Mouse (Mus musculus) urinary bladder, postnatal 36 days (tissue): ENCODE measurements around the gene Pbx3.
A peak's percentile ranks its signal among the peaks of the same experiment; 100 is the strongest.

Experiments used
- DNase-seq, 2 experiments: peaks; one replicate each; pipeline ENCODE4 v3.0.0; 2022; ENCODE audit warnings: low spot score in 2 of 2, mixed read lengths in 1 of 2

Gene Pbx3

DNA sequence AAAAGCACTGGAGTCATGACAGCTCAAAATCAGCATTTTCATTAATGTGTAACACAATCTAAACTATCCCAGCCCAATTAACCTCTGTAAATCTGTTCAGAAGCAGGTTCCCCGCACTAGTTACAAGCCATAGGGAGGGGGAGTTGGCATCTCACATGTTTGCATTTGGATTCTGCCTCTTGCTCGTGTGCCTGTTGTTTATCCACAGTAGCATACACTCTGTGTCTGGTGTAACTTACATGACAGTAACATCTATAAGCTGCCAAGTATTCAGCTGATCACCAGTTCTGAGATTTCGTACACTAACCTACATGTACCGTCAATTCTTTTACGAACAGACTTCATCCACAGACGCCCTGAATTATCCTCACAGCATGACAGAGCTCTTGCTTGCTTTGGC, 147.5 kb downstream of the Pbx3 start:
- DNase-seq: no peak

DNA sequence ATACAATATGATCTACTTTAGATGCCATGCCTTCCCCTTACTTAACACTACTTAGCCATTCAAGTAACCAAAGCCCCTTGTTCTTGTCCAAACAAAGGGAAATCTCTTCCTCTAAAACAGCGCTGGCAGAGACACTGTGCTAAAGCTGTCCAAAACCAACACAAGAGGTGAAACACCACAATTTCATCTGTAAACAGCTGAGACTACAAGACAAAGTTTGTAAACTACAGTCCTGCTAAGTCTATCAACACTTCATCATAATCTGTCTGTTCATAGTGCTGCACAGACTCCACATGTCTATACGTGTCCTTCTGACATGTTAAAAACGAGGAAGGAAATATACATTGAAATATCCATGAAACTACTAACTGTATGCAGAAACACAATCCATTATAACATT, 151.5 kb downstream of the Pbx3 start:
- DNase-seq: no peak

DNA sequence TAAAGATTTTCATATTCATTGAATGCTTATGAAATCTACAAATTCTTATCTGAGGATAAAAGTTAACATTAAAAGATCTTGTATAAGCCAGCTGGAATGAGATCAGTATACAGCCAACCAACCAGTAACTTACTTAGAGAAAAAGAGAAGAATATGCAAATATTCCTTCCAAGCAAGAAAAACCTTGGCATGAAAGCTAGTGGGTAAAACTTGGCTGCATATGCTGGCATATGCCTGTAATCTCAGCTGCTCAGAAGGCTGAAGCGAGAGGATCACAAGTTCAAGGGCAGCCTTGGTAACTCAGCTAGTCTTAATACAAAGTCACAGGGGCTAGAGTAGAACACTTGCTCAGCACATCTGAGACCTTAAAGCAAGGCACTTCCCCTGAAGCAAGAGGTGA, 153.8 kb downstream of the Pbx3 start:
- DNase-seq: no peak

DNA sequence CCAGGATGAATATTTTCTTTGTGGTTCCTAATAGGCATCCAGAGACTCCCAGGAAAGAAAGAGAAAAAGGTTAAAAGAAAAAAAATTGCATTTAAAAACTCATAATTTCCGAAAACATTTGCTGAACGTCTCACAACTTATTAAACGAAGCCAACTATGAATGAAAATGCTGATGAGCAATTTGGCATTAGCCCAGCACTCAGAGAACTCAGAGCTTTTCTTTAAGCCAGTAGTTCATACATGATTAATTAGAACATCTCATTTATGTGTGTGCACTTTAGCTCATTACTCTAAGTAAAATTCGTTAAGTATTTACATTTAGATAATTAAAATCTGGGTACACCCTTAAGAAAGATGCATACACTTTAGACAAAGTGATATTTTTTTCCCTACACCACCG, 155.3 kb downstream of the Pbx3 start:
- DNase-seq: no peak

DNA sequence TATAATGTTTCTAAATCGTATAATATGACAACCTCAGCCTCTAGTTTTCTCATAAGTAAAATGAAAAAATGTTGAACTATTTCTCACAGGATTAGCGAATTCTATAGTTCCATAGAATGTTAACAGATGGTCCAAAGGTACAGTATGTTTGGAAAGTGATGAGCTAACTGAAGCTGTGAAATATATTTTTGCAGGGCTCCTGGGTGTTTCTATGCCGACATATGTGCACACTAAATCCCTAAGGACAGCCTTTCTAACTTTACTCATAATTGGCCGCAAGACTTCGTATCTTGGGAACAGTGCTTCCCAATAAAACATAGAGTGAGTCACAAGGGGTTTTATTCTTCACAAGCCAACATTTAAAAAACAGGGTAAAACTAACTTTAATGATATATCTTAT, 157.4 kb downstream of the Pbx3 start:
- DNase-seq: no peak

DNA sequence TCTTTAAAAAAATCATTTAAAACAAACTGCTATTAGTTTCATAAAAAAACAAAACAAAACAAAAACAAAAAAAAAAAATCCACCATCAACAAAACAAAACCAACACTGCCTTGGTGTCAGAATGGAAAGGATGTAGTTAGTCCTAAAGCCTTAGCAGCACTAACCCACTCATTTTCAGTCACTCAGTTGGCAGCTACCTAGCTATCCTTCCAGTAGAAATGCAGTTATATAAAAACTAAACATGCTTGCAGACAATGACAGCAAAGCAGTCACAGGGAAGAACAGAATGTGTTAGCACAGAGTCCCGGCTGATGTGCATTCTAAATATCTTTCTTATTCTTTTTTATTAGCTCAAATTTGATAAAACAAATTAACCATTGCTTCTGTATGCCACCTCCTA, 160.5 kb downstream of the Pbx3 start:
- no peak for DNase-seq

DNA sequence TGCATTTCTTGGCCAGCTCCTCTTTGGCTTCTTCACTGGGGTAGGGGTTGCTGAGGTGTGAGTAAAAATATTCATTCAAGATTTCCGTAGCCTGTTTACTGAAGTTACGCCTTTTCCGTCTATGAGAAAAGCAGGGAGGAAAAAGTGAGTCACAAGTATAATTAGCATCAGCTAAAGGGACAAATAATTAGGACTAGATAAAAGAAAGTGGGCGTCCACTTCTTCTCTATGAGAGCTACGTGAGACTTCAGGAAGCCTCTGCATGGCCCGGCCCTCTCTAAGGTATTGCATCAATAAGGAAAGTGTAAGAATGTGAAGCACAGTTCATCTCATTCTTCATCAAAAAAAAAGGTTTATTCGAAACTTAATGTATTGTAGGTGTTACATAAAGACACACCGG, 168.1 kb downstream of the Pbx3 start:
- DNase-seq: no peak

DNA sequence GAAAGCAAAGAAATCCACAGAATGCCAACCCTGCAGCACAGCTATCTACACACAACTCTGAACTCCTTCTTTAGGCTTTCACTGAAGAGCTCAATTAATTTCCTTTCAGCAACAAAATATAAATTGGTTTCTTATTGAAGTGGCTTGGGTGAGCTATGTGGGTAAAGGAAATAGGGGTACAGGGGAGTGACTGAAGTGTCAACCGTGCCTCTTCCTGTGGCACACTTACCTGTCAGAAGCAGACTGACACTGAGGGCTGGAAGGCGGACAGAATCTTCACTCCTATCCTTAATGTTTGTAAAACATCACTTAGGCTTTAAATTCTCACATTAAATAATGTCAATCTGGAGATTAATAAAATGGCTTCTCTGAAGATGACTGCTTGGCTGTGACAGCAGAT, 168.6 kb downstream of the Pbx3 start:
- no peak for DNase-seq

DNA sequence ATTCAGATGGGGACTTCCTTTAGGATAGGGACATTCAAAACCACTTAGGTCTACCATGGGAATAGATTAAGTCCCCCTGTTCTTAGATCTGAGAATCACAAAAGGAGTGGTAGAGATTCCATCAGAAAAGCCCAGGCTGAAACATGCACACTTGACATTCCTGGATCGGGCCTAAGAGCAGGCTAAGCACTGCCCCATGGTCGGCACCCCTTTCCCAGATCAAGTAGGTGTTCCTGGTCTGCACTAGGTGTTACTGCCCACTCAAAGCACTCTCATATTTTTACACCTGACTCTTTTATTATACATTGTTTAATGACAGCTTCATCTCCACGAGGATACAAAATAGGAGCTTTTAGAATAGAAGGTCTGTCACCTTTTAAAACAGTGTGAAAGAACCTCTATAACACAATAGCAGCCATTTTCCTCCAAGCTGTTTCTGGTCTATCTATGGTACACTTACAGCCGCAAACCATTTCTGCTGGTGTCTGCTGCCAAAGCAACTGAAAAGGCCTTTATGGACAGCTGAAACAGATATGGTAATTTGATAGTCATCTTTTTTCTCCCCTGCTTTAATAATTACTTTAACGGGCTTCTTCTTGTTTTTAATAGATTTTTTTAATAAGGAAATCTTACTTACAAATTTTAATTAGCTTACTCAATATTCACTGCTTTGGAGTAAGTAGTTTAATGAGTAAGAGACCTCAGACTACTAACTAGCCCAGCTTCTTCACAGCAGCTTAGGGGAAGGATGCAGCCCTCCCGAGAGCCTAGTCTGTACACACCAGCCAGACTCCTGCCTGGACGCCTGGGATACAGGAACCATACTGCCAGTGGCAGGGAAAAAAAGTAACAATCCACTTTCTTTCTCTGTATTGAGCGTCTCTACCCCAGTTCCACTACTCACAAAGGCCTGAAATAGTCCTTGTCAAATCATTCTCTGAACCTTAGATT, 178.8 kb downstream of the Pbx3 start:
- no peak for DNase-seq

DNA sequence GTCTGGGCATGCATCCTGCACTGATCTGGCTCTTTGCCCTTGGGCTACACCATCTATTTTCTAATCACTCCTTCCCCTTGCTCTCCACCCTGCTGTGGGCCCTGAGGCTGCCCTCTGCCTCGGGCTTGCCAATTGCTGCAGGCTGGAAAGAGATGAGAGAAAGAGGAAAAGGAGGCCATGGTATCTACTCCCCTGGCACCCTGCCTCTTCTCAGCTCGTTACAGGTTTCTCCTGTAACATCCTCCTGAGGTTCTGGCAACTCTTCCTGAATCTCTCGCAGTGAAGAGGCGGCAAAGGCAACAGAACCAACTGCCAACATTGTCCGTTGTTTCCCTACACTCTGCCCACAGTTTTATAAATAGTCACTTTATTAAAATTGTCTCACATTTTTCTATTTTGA, 179.7 kb downstream of the Pbx3 start:
- DNase-seq: no peak

DNA sequence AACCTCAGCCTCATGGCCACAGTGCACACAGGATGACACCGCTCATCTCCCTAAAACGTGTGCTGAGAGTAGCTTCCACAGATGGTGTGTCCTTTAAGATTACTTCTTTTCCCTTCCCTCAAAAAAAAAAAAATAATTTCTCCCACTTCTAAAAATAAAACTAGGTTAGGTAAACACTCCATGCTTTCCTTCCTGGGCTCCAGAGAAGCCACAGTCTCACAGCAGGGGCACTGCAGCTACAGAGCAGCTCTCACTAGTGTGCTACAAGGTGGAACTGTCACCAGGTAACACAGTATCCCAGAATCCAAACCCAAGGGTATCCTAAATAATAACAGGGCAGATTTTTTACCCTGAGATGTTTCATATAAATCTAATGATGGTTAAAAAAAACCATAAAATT, 185.6 kb downstream of the Pbx3 start:
- DNase-seq: no peak

DNA sequence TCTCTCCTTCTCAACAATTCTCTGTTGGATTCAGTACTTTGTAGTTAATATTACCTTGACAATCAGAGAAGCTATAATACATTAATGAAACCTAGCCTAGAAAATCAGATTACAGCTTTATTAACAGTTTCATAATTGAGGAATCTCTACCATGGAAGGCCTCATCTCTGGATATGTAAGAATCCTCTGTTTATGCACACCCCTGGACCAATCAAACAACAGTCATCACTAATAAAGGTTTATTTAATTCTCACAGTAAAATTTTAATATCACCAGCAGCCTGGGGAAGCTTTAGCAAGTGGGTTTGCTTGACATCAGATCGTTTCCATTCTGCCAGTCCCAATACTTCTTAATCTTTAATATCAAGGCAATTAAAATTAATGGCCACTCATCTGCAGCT, 191.3 kb downstream of the Pbx3 start:
- DNase-seq: no peak

DNA sequence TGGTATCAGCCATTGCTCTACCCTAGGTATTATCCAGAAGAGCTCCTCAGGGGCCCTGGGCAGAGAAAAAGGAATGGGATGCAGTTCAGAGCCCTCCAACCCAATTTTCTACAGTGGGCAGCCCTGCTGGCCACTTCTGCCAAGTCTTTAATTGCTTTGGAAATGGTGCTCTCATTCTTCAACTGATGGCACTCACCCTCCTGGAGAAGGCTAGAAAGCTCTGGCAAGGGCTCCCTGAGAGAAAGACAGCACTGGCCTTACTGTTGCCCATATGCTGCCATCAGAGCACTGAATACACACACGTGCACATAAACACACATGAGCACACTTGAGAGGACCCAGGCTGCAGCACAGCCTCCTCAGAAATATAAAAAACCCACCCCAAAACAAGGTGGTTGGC, 193.6 kb downstream of the Pbx3 start:
- DNase-seq: no peak

DNA sequence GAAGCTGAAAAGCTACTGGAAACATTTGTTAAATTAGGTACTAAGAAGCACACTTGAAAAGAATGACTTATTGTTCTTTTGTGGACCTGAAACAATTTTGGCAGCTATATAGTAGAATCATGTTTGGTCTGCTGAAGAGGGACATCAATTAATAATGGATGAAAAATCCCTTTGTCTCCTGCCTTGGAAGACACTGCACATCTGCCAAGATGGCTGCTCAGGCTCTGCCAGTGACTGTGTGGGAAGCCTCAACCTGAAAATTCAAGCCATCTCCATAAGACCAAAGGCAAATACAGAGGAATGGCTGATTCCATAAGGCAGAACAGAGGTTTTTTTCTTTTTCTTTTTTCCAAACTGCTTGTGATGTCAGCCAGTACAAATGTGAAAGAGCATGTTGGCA, 194.3 kb downstream of the Pbx3 start:
- DNase-seq: no peak

DNA sequence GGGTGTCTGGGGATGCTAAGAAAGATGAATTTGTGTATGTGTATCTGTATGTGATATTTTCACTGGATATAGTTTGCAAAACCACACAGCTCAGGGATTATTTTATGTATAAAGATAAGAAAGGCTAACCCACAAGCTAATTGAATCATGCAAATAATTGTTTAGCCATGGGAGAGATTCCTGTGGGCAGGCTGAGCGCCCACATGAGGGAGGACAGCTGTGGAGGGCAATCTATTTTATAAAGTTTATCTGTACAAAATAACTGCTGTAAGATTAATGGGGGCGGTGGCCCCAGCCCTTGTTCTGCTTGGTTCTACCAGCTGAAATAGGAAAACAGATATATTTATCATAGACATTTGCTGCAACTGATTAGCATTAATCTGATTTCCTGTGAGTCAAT, 202.5 kb downstream of the Pbx3 start:
- DNase-seq: no peak

DNA sequence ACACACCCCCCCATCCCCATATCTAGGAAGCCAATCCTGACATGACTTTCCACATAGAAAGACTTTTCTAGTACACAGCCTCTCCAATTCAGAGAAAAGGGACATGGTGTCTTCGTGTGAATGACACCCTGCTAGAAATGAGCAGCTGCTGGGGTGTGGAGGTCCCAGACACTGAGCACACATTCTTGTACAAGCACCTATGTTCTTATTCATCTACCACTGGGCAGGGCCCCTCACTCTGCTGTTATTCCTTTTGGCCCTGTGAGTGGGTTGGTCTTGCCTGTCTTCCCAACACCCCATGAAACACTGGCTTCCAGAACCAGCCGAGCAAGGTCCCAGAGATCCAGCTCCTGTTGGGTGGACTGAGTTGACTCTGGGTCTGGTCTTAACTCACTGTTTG, 203.3 kb downstream of the Pbx3 start:
- no peak for DNase-seq

DNA sequence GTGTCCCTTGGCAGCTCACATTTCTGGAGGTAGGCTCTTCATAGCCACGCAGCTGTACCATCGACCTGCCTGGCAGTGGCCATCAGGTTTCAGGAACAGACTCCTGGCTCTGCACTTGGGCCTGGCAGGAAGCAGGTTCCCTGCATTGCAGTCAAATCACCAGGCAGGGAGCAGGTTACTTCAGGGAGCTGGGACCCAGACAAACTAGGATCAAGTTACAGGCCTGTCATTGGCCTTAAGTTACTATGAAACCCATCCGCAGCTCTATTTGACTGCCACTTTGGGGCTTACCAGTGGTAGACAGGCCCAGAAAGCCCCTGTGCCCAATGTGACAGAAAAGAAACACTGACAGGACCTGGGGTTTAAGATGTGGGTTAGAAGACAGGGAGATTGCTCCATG, 204.8 kb downstream of the Pbx3 start:
- DNase-seq: no peak

DNA sequence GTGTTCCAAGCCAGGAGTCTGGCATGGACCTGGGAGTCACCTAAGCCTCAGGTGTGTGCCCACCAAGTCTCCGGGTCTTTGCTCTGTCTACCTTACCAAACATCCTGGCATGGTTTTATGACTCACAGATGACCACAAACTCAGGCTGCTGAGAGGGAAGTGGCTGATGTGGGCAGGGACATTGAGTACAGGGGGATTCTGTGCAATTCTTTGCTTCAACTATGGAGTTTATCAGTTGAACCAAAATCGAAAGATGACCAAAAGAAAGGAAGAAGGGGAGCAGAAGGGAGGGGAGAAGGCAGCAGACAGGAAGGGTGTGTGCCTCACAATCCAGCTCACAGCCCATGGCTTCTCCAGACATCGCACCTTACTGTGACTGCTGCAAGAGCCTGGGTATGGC, 210.5 kb downstream of the Pbx3 start:
- no peak for DNase-seq

DNA sequence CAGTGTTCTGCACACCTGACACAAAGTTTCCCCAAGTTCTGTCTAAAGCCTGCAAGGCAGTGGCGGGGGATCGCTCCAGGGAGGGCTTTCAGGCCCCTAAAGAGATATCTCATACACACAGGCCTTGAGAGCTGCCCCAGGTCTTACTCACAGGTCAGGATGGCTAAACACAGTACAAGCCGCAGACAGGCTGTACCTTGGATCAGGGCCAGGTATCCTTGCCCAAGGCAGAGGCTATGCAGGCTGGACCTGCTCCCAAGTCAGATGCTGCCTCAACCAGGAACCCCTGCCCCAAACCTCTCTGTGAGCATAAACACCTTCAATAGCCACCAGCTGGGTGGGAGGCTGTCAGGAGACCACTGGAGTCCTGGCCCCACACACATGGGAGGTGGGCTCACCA, 215.2 kb downstream of the Pbx3 start:
- DNase-seq: no peak

DNA sequence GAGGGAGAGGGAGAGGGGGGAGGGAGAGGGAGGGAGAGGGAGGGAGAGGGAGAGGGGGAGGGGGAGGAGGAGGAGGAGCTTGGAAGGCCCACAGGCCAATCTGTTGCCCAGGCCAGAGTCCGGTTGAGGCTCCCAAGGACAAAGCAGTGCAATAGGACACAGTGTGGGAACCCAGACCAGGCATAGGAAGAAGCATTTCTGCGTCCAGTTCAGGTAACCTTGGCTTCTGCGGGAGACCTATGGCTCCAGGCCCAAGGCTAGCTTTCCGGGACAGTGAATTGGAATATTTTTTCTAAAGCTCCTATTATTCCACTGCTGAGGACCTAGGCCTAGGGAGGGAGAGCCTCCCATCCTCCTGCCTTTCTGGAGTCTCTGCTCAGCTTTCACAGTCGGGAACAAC, 218.1 kb downstream of the Pbx3 start:
- no peak for DNase-seq

DNA sequence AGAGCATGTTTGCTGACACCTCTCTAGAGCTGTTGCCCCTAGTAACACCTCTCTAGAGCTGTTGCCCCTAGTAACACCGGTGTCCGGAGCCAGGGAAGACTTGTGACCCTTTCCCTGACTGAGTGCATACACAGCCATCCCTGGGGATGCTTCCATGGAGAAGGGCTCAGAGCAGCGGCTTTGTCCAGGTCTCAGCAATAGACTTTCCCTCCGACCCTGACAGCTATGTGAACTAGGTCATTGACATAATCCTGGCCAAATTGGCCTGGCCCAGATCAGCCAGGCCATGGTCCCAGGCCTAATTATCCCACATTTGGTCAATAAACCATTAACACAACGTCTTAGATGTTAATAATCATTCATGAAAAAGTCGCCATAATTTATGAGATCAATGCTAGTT, 219.6 kb downstream of the Pbx3 start:
- no peak for DNase-seq

DNA sequence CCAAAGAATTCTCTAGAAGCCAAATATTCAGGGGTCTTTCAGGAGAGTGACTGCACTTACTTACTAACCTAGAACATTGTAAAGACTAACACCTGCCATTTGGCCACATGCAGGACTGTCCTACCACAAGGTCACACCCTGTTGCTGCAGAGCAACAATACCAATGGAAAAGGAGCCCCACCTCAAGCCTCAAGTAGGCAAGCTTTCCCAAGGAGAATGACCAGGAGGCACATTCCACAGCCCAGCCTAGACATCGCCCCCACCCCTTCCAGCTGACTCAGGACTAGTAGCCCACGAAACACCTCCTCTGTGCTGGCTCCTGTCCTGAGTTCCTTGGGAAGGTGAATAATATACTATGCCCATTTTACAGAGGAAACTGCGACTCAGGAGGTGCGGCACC, 222.4 kb downstream of the Pbx3 start:
- no peak for DNase-seq

DNA sequence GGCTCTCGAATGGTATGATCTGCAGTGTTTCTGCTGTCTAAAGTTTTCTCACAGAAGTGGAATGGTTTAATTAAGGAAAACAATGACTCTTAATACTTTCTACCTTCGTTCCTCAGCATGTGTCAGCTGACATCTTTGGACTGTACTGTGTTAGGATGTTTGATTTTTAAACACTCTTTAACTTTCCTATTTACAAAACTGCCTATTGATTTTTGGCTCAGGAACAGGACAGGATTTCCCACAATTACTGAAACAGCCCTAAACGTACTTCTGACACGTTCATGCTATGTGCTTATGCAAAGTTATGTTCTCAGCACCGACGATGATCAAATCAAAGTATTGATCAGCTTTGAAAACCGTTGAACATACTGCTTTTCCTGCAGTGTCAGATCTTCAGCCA, 224.7 kb downstream of the Pbx3 start:
- no peak for DNase-seq

DNA sequence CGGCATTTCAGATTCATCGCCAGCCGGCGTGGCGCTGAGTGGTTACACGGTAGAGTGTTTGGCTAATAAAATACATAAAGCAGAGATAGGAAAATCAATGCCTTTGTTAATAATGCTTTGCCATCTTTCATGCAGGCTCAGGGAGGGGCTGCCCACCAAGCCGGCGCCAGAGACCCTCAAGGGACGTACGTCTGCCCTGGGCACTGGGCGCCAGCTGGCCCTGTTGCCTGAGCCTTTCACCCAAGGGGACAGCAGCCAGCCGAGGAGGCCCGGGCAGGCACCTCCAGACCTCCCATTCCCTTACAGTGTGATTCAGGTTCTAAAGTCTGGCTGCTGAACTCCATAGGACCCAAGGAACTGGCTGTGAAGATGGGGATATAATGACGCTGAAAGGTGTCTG, 225.5 kb downstream of the Pbx3 start:
- DNase-seq: peak in 1 of 2 experiments; percentile 19
